Mouse (Mus musculus): ENCODE data around the gene Ten1.
A peak's percentile ranks its signal among the peaks of the same experiment; 100 is the strongest.

GRCm38 (mm10) chr11:116226414-116226813 lies 27.8 kb downstream of the Ten1 start:
- TF ChIP-seq RCOR1 (conservative IDR thresholded peaks at IDR 0.05; ENCODE audit: low read depth, low read length) (0 out of 2 replicates have a peak, but pooled peaks have one; percentile 53), POLR2A (IDR thresholded peaks at IDR 0.05; ENCODE audit: low read depth, low read length) (no peak), CTCF (conservative IDR thresholded peaks at IDR 0.05 in 1 of 2, IDR thresholded peaks at IDR 0.05 in 1 of 2; ENCODE audit: low read depth in 2 of 2, low read length in 2 of 2) (peak; percentile 71 to 99), MAZ (IDR thresholded peaks at IDR 0.05; ENCODE audit: low read depth, low read length) (peak; percentile 79), BHLHE40 (IDR thresholded peaks at IDR 0.05; ENCODE audit: low read depth, low read length) (0 out of 2 replicates have a peak, but pooled peaks have one; percentile 18), ZC3H11A (IDR thresholded peaks at IDR 0.05; ENCODE audit: low read depth, low read length) (peak; percentile 97), CHD2 (IDR thresholded peaks at IDR 0.05; ENCODE audit: low read length) (peak; percentile 36; the same call in 1 of the 2 replicates), TCF12 (IDR thresholded peaks at IDR 0.05; ENCODE audit: low read depth, low read length) (peak; percentile 57), EP300 (IDR thresholded peaks at IDR 0.05; ENCODE audit: low read length) (no peak), KAT2A (IDR thresholded peaks at IDR 0.05; ENCODE audit: insufficient replicate concordance, low read length) (no peak), POLR2AphosphoS2 (IDR thresholded peaks at IDR 0.05; ENCODE audit: low read depth, low read length) (no peak)
